Mouse (Mus musculus) CH12.LX (cell line): Measurements from ENCODE around the gene Tsen54. TPM values are rescaled to one million over a fixed set of nuclear protein-coding genes. Genes with fewer than 3 reads are reported as not detected.
A peak's percentile ranks its signal among the peaks of the same experiment; 100 is the strongest.

ENCODE experiments used
- DNase-seq: peaks from one replicate; pipeline ENCODE4 v3.0.0-alpha.2; 2013; ENCODE audit errors: extremely low read depth
- H3K27ac ChIP-seq: 2 replicates; pipeline ENCODE4 v1.5.1; 2012; ENCODE audit warnings: low read depth, mild to moderate bottlenecking, control low read depth, moderate library complexity; ENCODE audit not compliant: insufficient read depth
- H3K27me3 ChIP-seq: replicated peaks from 2 replicates; pipeline ENCODE3; 2012; ENCODE audit warnings: inconsistent platforms
- H3K36me3 ChIP-seq, 2 experiments: replicated peaks in 1 of 2; 2 replicates each; pipeline versions ENCODE3 to v1.6.1; 2012; ENCODE audit warnings: inconsistent platforms in 1 of 2, low read length in 1 of 2, mild to moderate bottlenecking in 1 of 2, mixed read lengths in 1 of 2, moderate library complexity in 1 of 2; ENCODE audit not compliant: control insufficient read depth in 1 of 2, insufficient read depth in 1 of 2
- H3K4me1 ChIP-seq, 2 experiments: 2 replicates each; pipeline ENCODE4 v1.6.1; 2012; ENCODE audit warnings: inconsistent platforms in 1 of 2, moderate library complexity in 1 of 2; ENCODE audit not compliant: insufficient read depth in 2 of 2, control insufficient read depth in 1 of 2
- H3K4me2 ChIP-seq: 2 replicates; pipeline ENCODE4 v1.6.1; 2012; ENCODE audit warnings: low read depth, mild to moderate bottlenecking, control low read depth; ENCODE audit not compliant: poor library complexity, insufficient read depth, severe bottlenecking
- H3K4me3 ChIP-seq, 3 experiments: fragments of 150-350 bp in 1 of 3; sonication (generic) in 1 of 3; replicated peaks in 1 of 3; 2 replicates each; pipeline versions ENCODE3 to v1.5.1; 2011 to 2012; ENCODE audit warnings: low read depth in 2 of 3, low read length in 2 of 3, mild to moderate bottlenecking in 2 of 3, moderate library complexity in 2 of 3, control low read depth in 1 of 3, improper control_type of control experiment in 1 of 3, inconsistent platforms in 1 of 3, mixed read lengths in 1 of 3; ENCODE audit not compliant: poor library complexity in 1 of 3
- H3K79me2 ChIP-seq: replicated peaks from 2 replicates; pipeline ENCODE4 v1.6.1; 2012; ENCODE audit warnings: mild to moderate bottlenecking, moderate library complexity; ENCODE audit not compliant: control insufficient read depth, poor library complexity, insufficient read depth, severe bottlenecking; ENCODE audit errors: extremely low read depth
- H3K9ac ChIP-seq: 2 replicates; pipeline ENCODE4 v1.6.1; 2012; ENCODE audit warnings: low read depth, mild to moderate bottlenecking, control low read depth, moderate library complexity; ENCODE audit not compliant: insufficient read depth
- H3K9me3 ChIP-seq: replicated peaks from 2 replicates; pipeline ENCODE3; 2012; ENCODE audit warnings: low read length, inconsistent platforms, mixed read lengths
- CHD2 ChIP-seq: IDR thresholded peaks from 2 replicates; pipeline ENCODE4 v1.6.1; 2011; ENCODE audit warnings: low read length, improper control_type of control experiment
- CTCF ChIP-seq, 2 experiments: IDR thresholded peaks in 1 of 2; conservative IDR thresholded peaks in 1 of 2; 2 replicates each; pipeline ENCODE4 v1.5.1; 2011 to 2012; ENCODE audit warnings: low read depth in 2 of 2, low read length in 2 of 2, improper control_type of control experiment in 1 of 2, inconsistent platforms in 1 of 2, mild to moderate bottlenecking in 1 of 2, moderate library complexity in 1 of 2
- HCFC1 ChIP-seq: IDR thresholded peaks from 2 replicates; pipeline ENCODE4 v1.6.1; 2012; ENCODE audit warnings: low read depth, mild to moderate bottlenecking, inconsistent platforms, low read length, improper control_type of control experiment
- IRF4 ChIP-seq: IDR thresholded peaks from 2 replicates; pipeline ENCODE4 v1.6.1; 2014; ENCODE audit warnings: low read depth, mild to moderate bottlenecking, inconsistent platforms, low read length, improper control_type of control experiment
- KAT2A ChIP-seq: IDR thresholded peaks from 2 replicates; pipeline ENCODE4 v1.6.1; 2012; ENCODE audit warnings: low read length, improper control_type of control experiment, inconsistent platforms; ENCODE audit not compliant: insufficient replicate concordance
- MAFK ChIP-seq: IDR thresholded peaks from 2 replicates; pipeline ENCODE4 v1.6.1; 2011; ENCODE audit warnings: low read length, improper control_type of control experiment; ENCODE audit not compliant: insufficient replicate concordance
- MXI1 ChIP-seq: IDR thresholded peaks from 2 replicates; pipeline ENCODE4 v1.6.1; 2011; ENCODE audit warnings: mild to moderate bottlenecking, low read depth, low read length, improper control_type of control experiment
- NELFE ChIP-seq: IDR thresholded peaks from 2 replicates; pipeline ENCODE4 v1.6.1; 2011; ENCODE audit warnings: low read depth, low read length, improper control_type of control experiment
- NRF1 ChIP-seq: IDR thresholded peaks from 2 replicates; pipeline ENCODE4 v1.6.1; 2014; ENCODE audit warnings: low read depth, mild to moderate bottlenecking, inconsistent platforms, low read length, improper control_type of control experiment, moderate library complexity
- PAX5 ChIP-seq: IDR thresholded peaks from 2 replicates; pipeline ENCODE4 v1.6.1; 2012; ENCODE audit warnings: low read length, inconsistent platforms, mixed read lengths
- RAD21 ChIP-seq: IDR thresholded peaks from 2 replicates; pipeline ENCODE4 v1.6.1; 2011; ENCODE audit warnings: low read depth, mild to moderate bottlenecking, low read length, improper control_type of control experiment, moderate library complexity
- RCOR1 ChIP-seq: conservative IDR thresholded peaks from 2 replicates; pipeline ENCODE4 v1.6.1; 2012; ENCODE audit warnings: low read depth, mild to moderate bottlenecking, inconsistent platforms, low read length, improper control_type of control experiment
- TBP ChIP-seq: conservative IDR thresholded peaks from 2 replicates; pipeline ENCODE4 v1.6.1; 2011; ENCODE audit warnings: low read depth, low read length, improper control_type of control experiment
- USF2 ChIP-seq: conservative IDR thresholded peaks from 2 replicates; pipeline ENCODE4 v1.6.1; 2011; ENCODE audit warnings: low read depth, low read length, improper control_type of control experiment
- ZKSCAN1 ChIP-seq: IDR thresholded peaks from 2 replicates; pipeline ENCODE4 v1.6.1; 2012; ENCODE audit warnings: low read depth, inconsistent platforms, low read length, improper control_type of control experiment, borderline replicate concordance
- ZMIZ1 ChIP-seq: IDR thresholded peaks from 2 replicates; pipeline ENCODE4 v1.6.1; 2012; ENCODE audit warnings: low read depth, mild to moderate bottlenecking, inconsistent platforms, low read length, improper control_type of control experiment
- ZNF384 ChIP-seq: IDR thresholded peaks from 2 replicates; pipeline ENCODE4 v1.6.1; 2012; ENCODE audit warnings: low read depth, low read length, improper control_type of control experiment, inconsistent platforms
- dilution Hi-C: fragments of 300-500 bp; cut with MboI; formaldehyde crosslinking; loops from 2 replicates; pipeline ENCODE4 v1.14.3; 2020; ENCODE audit warnings: low sequenced_read_pairs; ENCODE audit not compliant: extremely low pct_unique_long_range_greater_than_20kb, extremely low pct_ligation_motif_present
- in situ Hi-C: fragments of 300-500 bp; cut with MboI; formaldehyde crosslinking; loops from 3 replicates; pipeline ENCODE4 v1.14.3; 2019; ENCODE audit warnings: low sequenced_read_pairs, low pct_ligation_motif_present, low pct_unique_long_range_greater_than_20kb, mixed read lengths
- polyA plus RNA-seq: library from polyadenylated mRNA; unstranded; fragments of >175 nt; gene quantifications from 2 replicates; pipeline ENCODE4 v1.2.1, GENCODE M21; 2012; ENCODE audit warnings: low read depth; ENCODE audit not compliant: insufficient read length
- total RNA-seq, 2 experiments: library from RNA; depleted of rRNA; stranded (reverse); fragments of 300-350 nt in 1 of 2; fragments of >200 nt in 1 of 2; gene quantifications; 2 replicates each; pipeline ENCODE4 v1.2.3; 2012 to 2014

Tsen54 gene
- total and polyA plus RNA-seq, 3 experiments: 45.8 to 71.1 (median 59.4) TPM

GRCm38 (mm10) chr11:115777487-115778335, 36.8 kb upstream of the Tsen54 start:
- in situ Hi-C loops (no loop called here), dilution Hi-C loops (no loop called here)
- peak; percentile 24 for DNase-seq
- Histone ChIP-seq H3K27ac (no peak overlapping the region), H3K9me3 (no peaks in the 10 kb centered on the region), H3K4me2 (no peak overlapping the region), H3K27me3 (no peaks in the 10 kb centered on the region), H3K4me1 (peaks cover 5 to 19% of the 10 kb centered on the region in 2 experiments; a peak in 2 of 4 replicates), H3K4me3 (no peak overlapping the region), H3K79me2 (no peaks in the 10 kb centered on the region), H3K9ac (no peak overlapping the region), H3K36me3 (peaks cover 0 to 42% of the 10 kb centered on the region in 2 experiments)
- no peak for TF ChIP-seq CTCF (conservative IDR thresholded peaks at IDR 0.05 in 1 of 2, IDR thresholded peaks at IDR 0.05 in 1 of 2; ENCODE audit: low read depth in 2 of 2, low read length in 2 of 2)

- no peaks in the 10 kb centered on the region for H3K27me3 ChIP-seq
- dilution Hi-C loops: no loop called here
- H3K9me3 ChIP-seq: no peaks in the 10 kb centered on the region
- H3K27ac ChIP-seq: no peak overlapping the region
- H3K4me3 ChIP-seq: no peak overlapping the region
- H3K4me1 ChIP-seq: peaks cover 5 to 19% of the 10 kb centered on the region in 2 experiments; a peak in 2 of 4 replicates
- TF ChIP-seq MXI1 (no peak), CHD2 (no peak)
- no peaks in the 10 kb centered on the region for H3K79me2 ChIP-seq
- in situ Hi-C loops: no loop called here
- H3K36me3 ChIP-seq: peaks cover 0 to 41% of the 10 kb centered on the region in 2 experiments
- no peak overlapping the region for H3K9ac ChIP-seq
- no peak overlapping the region for H3K4me2 ChIP-seq
- DNase-seq: no peak
Observed at GRCm38 (mm10) chr11:115779038-115779571, 35.4 kb upstream of the Tsen54 start.

GRCm38 (mm10) chr11:115780141-115781070, 34.1 kb upstream of the Tsen54 start:
- DNase-seq: no peak
- Histone ChIP-seq H3K79me2 (no peaks in the 10 kb centered on the region), H3K36me3 (peaks cover 0 to 44% of the 10 kb centered on the region in 2 experiments), H3K27me3 (no peaks in the 10 kb centered on the region), H3K4me2 (no peak overlapping the region), H3K9ac (no peak overlapping the region), H3K27ac (no peak overlapping the region), H3K4me3 (no peak overlapping the region), H3K4me1 (peaks cover 5 to 19% of the 10 kb centered on the region in 2 experiments; a peak in 2 of 4 replicates), H3K9me3 (no peaks in the 10 kb centered on the region)
- in situ Hi-C loops (no loop called here), dilution Hi-C loops (no loop called here)
- TF ChIP-seq NELFE: no peak
- TF ChIP-seq PAX5: no peak
- no peak for TF ChIP-seq ZKSCAN1
- TF ChIP-seq ZNF384: no peak
- no peak for TF ChIP-seq HCFC1
- no peak for TF ChIP-seq KAT2A
- no peak for TF ChIP-seq IRF4
- no peak for TF ChIP-seq USF2
- TF ChIP-seq RAD21: no peak
- no peak for TF ChIP-seq NRF1
- TF ChIP-seq TBP: no peak
- no peak for TF ChIP-seq MAFK
- TF ChIP-seq ZMIZ1: no peak
- no peak for TF ChIP-seq RCOR1
